Mouse (Mus musculus) intestine, postnatal 0 days (tissue): Measurements from ENCODE around the gene Nuak2. TPM values are rescaled to one million over a fixed set of nuclear protein-coding genes. Genes with fewer than 3 reads are reported as not detected.

Source experiments
- ATAC-seq: fragments of 200-750 bp; cut with Nextera tagmentation; 2 replicates; pipeline ENCODE4 v1.8.0; 2017; ENCODE audit warnings: mild to moderate bottlenecking, moderate TSS enrichment, moderate library complexity
- H3K27ac ChIP-seq: fragments of 300-500 bp; sonication (generic); 2 replicates; pipeline ENCODE4 v1.5.1; 2014; ENCODE audit warnings: mild to moderate bottlenecking, low read depth, low read length, moderate library complexity
- H3K27me3 ChIP-seq: fragments of 300-500 bp; sonication (generic); replicated peaks from 2 replicates; pipeline ENCODE4 v1.6.1; 2014; ENCODE audit warnings: low read length, mixed read lengths; ENCODE audit not compliant: control insufficient read depth, insufficient read depth
- H3K36me3 ChIP-seq: fragments of 300-500 bp; sonication (generic); 2 replicates; pipeline ENCODE4 v1.6.1; 2014; ENCODE audit warnings: mild to moderate bottlenecking, moderate library complexity; ENCODE audit not compliant: control insufficient read depth, insufficient read depth
- H3K4me1 ChIP-seq: fragments of 300-500 bp; sonication (generic); replicated peaks from 2 replicates; pipeline ENCODE4 v1.6.1; 2014; ENCODE audit warnings: antibody characterized with exemption, low read length, mixed read lengths; ENCODE audit not compliant: control insufficient read depth, insufficient read depth
- H3K4me2 ChIP-seq: fragments of 300-500 bp; sonication (generic); replicated peaks from 2 replicates; pipeline ENCODE4 v1.6.1; 2014; ENCODE audit warnings: low read depth, mild to moderate bottlenecking, moderate library complexity
- H3K4me3 ChIP-seq: fragments of 300-500 bp; sonication (generic); 2 replicates; pipeline ENCODE4 v1.5.1; 2014; ENCODE audit warnings: low read depth, low read length
- H3K9ac ChIP-seq: fragments of 300-500 bp; sonication (generic); 2 replicates; pipeline ENCODE4 v1.6.1; 2014; ENCODE audit warnings: mild to moderate bottlenecking, low read depth, low read length
- H3K9me3 ChIP-seq: fragments of 300-500 bp; sonication (generic); 2 replicates; pipeline ENCODE4 v1.6.1; 2016; ENCODE audit warnings: mixed run types; ENCODE audit not compliant: control insufficient read depth
- CTCF ChIP-seq: sonication (generic); IDR thresholded peaks from 2 replicates; pipeline ENCODE4 v1.5.1; 2016; ENCODE audit warnings: low read depth, mild to moderate bottlenecking, control low read depth, antibody characterized with exemption, moderate library complexity
- WGBS: fragments of 180-500 bp; shearing (Covaris S2); extraction: QIAGEN DNeasy Blood & Tissue Kit; methylation state at CpG from one replicate; pipeline ENCODE4 v1.1.7; 2014; 5-methylcytosine and 5-hydroxymethylcytosine counted together
- polyA plus RNA-seq: library from polyadenylated mRNA; unstranded; fragments of >200 nt; fragmentation: Nextera tagmentation; extraction: Ambion mirVana; gene quantifications from 2 replicates; pipeline ENCODE4 v1.2.1, GENCODE M21; 2015

The Nuak2 gene
- polyA plus RNA-seq, 1 experiment from 2014 or later: 20.0 TPM

DNA sequence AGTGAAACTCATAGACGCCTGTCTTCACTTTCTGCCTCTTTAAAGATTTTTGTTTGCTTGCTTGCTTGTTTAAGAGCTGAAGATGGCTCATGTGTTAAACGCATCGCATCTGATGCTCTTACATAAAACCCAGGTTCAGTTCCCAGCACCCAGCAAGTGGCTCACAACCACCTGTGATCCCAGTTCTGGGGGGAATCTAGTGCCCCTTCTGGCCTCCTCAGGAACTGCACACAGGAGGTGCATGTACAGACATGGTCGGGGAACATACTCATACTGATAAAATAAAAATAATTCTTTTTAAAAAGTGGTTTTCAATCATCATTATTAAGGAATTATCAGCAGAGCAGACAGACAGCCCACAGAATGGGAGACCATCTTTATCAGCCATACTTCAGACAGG is 35.1 kb downstream of the Nuak2 start:
- no peaks in the 10 kb centered on the region for H3K36me3 ChIP-seq
- peak; percentile 10; the same call in 1 of the 2 replicates for TF ChIP-seq CTCF
- 95% methylated on average over 4 of the region's 4 CpGs for WGBS

GRCm38 (mm10) chr1:132353389-132353788 is 37.5 kb downstream of the Nuak2 start:
- no peaks in the 10 kb centered on the region for H3K27me3 ChIP-seq
- H3K9me3 ChIP-seq: 0 out of 2 replicates have a peak, but pooled peaks cover 3% of the 10 kb centered on the region
- no peak overlapping the region for H3K4me2 ChIP-seq
- no peaks in the 10 kb centered on the region for H3K36me3 ChIP-seq
- no peak for TF ChIP-seq CTCF
- H3K9ac ChIP-seq: no peak overlapping the region
- H3K4me3 ChIP-seq: no peak overlapping the region
- no peaks in the 10 kb centered on the region for H3K4me1 ChIP-seq
- WGBS: 51% methylated on average over 5 of the region's 5 CpGs
- ATAC-seq: peak; percentile 50
- no peak overlapping the region for H3K27ac ChIP-seq

More for the DNA sequence above, 35.1 kb downstream of the Nuak2 start:
- H3K27me3 ChIP-seq: no peaks in the 10 kb centered on the region
- ATAC-seq: no peak
- H3K4me2 ChIP-seq: no peak overlapping the region
- 0 out of 2 replicates have a peak, but pooled peaks cover 3% of the 10 kb centered on the region for H3K9me3 ChIP-seq
- H3K9ac ChIP-seq: no peak overlapping the region
- H3K4me1 ChIP-seq: no peaks in the 10 kb centered on the region
- no peak overlapping the region for H3K27ac ChIP-seq
- H3K4me3 ChIP-seq: no peak overlapping the region

- H3K36me3 ChIP-seq: peaks cover 4% of the 10 kb centered on the region; the same call in 1 of the 2 replicates
- H3K4me1 ChIP-seq: no peaks in the 10 kb centered on the region
- no peak overlapping the region for H3K4me3 ChIP-seq
- H3K27me3 ChIP-seq: no peaks in the 10 kb centered on the region
- no peak for ATAC-seq
- H3K9ac ChIP-seq: no peak overlapping the region
- 0 out of 2 replicates have a peak, but pooled peaks cover 3% of the 10 kb centered on the region for H3K9me3 ChIP-seq
- TF ChIP-seq CTCF: no peak
- 80% methylated on average over 9 of the region's 9 CpGs for WGBS
- H3K4me2 ChIP-seq: no peak overlapping the region
- H3K27ac ChIP-seq: no peak overlapping the region
These were observed 38.3 kb downstream of the Nuak2 start for GRCm38 (mm10) chr1:132354234-132354633.

GRCm38 (mm10) chr1:132355162-132355601 is 39.3 kb downstream of the Nuak2 start:
- Histone ChIP-seq H3K27ac (no peak overlapping the region), H3K9ac (no peak overlapping the region), H3K27me3 (no peaks in the 10 kb centered on the region), H3K4me1 (no peaks in the 10 kb centered on the region), H3K9me3 (0 out of 2 replicates have a peak, but pooled peaks cover 3% of the 10 kb centered on the region), H3K4me3 (no peak overlapping the region), H3K36me3 (peaks cover 4% of the 10 kb centered on the region; the same call in 1 of the 2 replicates), H3K4me2 (no peak overlapping the region)
- no peak for TF ChIP-seq CTCF
- WGBS: 72% methylated on average over 6 of the region's 6 CpGs
- ATAC-seq: no peak

- Histone ChIP-seq H3K36me3 (peaks cover 4% of the 10 kb centered on the region; the same call in 1 of the 2 replicates), H3K4me3 (no peak overlapping the region), H3K27ac (no peak overlapping the region), H3K4me1 (no peaks in the 10 kb centered on the region), H3K9me3 (0 out of 2 replicates have a peak, but pooled peaks cover 2% of the 10 kb centered on the region), H3K9ac (no peak overlapping the region), H3K27me3 (no peaks in the 10 kb centered on the region), H3K4me2 (no peak overlapping the region)
- peak; percentile 100 for TF ChIP-seq CTCF
- 0 out of 2 replicates have a peak, but pooled peaks have one; percentile 34 for ATAC-seq
- WGBS: 2% methylated on average over 3 of the region's 3 CpGs
These were observed 39.9 kb downstream of the Nuak2 start for GRCm38 (mm10) chr1:132355841-132356242.

GRCm38 (mm10) chr1:132356841-132357240 is 40.9 kb downstream of the Nuak2 start:
- H3K27me3 ChIP-seq: no peaks in the 10 kb centered on the region
- no peak overlapping the region for H3K27ac ChIP-seq
- no peak overlapping the region for H3K9ac ChIP-seq
- no peak for ATAC-seq
- no peaks in the 10 kb centered on the region for H3K9me3 ChIP-seq
- WGBS: 61% methylated on average over 1 of the region's 1 CpGs
- TF ChIP-seq CTCF: no peak
- H3K36me3 ChIP-seq: peaks cover 4% of the 10 kb centered on the region; the same call in 1 of the 2 replicates
- no peaks in the 10 kb centered on the region for H3K4me1 ChIP-seq
- H3K4me2 ChIP-seq: no peak overlapping the region
- no peak overlapping the region for H3K4me3 ChIP-seq

GRCm38 (mm10) chr1:132361959-132362358 is 46.0 kb downstream of the Nuak2 start:
- H3K9ac ChIP-seq: no peak overlapping the region
- no peak for ATAC-seq
- H3K9me3 ChIP-seq: no peaks in the 10 kb centered on the region
- peaks cover 4% of the 10 kb centered on the region; the same call in 1 of the 2 replicates for H3K36me3 ChIP-seq
- TF ChIP-seq CTCF: no peak
- H3K4me3 ChIP-seq: no peak overlapping the region
- H3K27me3 ChIP-seq: no peaks in the 10 kb centered on the region
- no peaks in the 10 kb centered on the region for H3K4me1 ChIP-seq
- WGBS: 59% methylated on average over 6 of the region's 6 CpGs
- H3K27ac ChIP-seq: no peak overlapping the region
- no peak overlapping the region for H3K4me2 ChIP-seq
